Mouse (Mus musculus) E14TG2a.4 (cell line): ENCODE results near the gene Notch2.

Source experiments
- CTCF ChIP-seq: conservative IDR thresholded peaks from 2 replicates; pipeline ENCODE4 v1.5.1; 2014; ENCODE audit warnings: low read length
- NANOG ChIP-seq: IDR thresholded peaks from 2 replicates; pipeline ENCODE4 v1.6.1; 2014; ENCODE audit warnings: borderline replicate concordance, low read length, mixed read lengths

GRCm38 (mm10) chr3:97964878-97965353 is 48.4 kb upstream of the Notch2 start:
- TF ChIP-seq CTCF (no peak), NANOG (no peak)
